Mouse (Mus musculus) cerebellum, postnatal 4 days (tissue): ENCODE data around the gene Eda.
A peak's percentile ranks its signal among the peaks of the same experiment; 100 is the strongest.

Experiments
- DNase-seq, 2 experiments: peaks; one replicate each; pipeline ENCODE4 v3.0.0; 2022; ENCODE audit warnings: low spot score in 2 of 2, mixed read lengths in 1 of 2

Eda gene

GRCm38 (mm10) chrX:99975250-99975984, at the start of gene Eda:
TSS of gene Eda (plus strand) at chrX:99975606.
- DNase-seq: peak; percentile 59 to 77

DNA sequence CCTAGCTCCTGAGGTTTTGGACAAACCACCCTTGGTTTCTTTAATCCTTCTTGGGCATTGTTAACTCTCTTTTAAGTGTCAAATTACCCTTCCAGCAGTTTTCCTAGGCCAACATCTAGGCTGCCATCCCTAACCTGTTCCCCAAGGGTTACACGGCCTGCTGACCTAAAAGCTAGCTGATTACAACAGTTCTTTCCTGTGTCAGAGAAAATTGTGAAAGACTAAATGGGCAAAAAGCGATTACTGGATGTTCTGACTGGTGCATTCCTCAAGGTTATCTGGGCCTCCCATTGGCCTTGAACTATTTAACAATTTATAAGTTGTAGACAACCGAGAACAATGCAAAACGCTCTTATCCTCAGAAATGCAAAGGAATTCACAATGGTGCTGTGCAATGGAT, 14.4 kb upstream of the Eda start:
- no peak for DNase-seq

DNA sequence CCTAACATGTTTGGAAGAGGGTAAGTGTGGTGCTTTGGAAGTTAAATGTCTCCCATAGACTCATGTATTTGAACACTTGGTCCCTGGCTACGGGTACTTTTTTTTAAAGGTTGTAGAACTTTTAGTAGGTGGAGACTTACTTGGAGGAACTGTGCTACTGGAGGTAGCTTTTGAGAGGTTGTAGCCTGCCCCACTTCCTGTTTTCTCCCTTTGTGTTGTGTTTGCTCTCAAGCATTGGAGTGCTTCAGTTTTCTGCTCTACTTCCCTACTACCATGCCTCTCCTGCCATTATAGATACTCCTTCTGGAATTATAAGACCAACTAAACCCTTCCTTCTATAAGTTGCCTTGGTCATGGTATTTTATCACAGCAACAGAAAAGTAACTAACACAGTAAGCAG, 5.3 kb upstream of the Eda start:
- no peak for DNase-seq

- no peak for DNase-seq
These were observed 1.0 kb upstream of the Eda start for GRCm38 (mm10) chrX:99974381-99974780.

- DNase-seq: no peak
These were observed 603 bp upstream of the Eda start for GRCm38 (mm10) chrX:99974803-99975202.

DNA sequence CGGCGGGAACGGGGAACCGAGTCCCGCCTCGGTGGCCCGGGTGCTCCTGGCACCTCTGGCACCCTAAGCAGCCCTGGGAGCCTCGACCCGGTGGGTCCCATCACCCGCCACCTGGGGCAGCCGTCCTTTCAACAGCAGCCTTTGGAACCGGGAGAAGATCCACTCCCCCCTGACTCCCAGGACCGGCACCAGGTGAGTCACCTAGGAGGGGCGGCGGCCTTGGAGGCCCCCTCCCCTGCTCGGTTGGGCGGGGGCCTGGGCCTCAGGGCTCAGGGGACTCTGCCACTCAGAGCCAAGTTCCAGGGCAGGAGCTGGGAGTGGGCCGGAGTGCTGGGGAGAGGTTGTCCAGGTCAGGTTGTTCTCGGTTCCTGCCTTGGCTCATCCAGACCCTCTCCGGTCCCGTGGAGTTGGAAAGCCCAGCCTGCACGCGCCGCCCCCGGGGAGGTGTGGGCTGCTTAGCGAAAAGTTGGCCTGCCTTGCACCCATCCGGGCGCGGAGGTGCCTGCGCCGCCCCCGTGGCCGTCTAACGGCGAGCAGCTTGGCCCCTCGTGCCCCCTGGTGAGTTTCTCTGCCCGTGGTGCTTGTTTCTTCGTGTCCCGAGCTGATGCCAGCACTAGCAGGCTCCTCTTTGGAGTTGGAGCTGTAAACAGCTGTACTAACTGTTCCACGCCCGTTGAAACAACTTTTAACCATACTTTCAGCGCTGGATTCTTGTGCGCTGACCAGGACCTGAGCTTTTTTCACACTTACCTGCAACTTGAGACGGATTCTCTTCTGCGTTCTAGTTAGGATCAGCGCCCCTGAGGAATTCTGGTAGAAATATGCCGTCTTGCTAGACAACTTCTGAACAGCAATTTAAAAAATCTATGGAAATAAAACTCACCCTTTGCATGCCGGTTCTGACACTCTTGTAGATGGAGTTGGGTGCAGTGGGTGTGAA, 849 bp downstream of the Eda start:
- peak in 1 of 2 experiments; percentile 4 for DNase-seq

DNA sequence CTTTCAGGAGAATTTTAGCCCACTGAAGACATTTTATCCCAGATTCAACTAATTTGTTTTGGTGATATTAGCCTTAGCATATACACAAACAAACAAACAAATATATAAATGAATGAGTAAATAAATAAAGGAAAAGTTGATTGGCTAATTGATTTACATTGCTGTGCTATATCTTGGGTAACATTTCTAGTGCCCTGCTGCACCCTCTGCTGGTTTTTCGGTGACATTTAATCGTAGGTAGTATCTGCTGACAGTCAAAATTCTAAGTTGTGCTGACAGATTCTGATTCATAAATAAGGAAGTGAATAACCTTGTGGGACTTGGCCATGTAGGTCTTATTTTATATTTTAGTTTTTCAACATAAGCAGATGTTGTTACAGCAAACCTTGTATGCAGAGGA, 2.9 kb downstream of the Eda start:
- DNase-seq: no peak

GRCm38 (mm10) chrX:99993434-99993833, 18.0 kb downstream of the Eda start:
- no peak for DNase-seq

GRCm38 (mm10) chrX:99999342-99999741, 23.9 kb downstream of the Eda start:
- DNase-seq: no peak

DNA sequence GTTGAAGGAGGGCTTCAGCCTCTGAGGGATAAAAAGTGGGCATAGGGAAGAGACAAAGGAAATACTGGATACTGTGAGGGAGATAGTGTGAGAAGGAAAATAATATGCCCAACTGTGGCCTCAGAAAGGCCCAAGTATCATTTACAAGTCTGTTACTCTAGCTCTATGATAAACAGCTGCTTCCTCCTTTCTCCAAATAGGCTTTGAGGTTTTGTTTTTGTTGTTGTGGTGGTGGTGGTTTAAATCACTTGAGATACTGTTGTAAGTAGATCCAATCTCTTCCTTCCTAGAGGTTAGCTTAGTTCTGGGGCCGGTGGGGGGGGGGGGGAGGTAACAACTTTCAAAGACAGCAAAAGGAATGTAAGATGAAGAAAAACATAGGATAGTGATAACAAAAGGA, 143.0 kb downstream of the Eda start:
- DNase-seq: no peak

DNA sequence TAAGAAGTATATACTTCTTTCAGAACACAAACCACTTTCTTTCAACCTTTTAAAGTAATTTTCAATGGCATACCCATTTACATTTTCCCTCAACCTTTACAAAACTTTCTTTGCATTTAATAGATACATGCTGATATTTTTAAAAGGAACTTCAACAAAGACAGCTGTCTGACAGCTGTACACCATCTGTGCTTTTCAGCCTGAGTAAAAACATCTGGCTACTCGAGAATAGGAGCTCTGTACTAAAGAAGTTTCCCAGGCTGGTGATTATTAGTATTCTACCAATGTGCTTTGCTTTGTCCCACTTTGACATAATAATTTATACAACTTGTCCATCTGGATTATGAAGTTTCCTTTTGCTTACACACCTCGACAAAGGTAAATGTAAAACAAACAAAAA, 219.9 kb downstream of the Eda start:
- no peak for DNase-seq

GRCm38 (mm10) chrX:100313652-100314051, 338.2 kb downstream of the Eda start:
- DNase-seq: no peak

DNA sequence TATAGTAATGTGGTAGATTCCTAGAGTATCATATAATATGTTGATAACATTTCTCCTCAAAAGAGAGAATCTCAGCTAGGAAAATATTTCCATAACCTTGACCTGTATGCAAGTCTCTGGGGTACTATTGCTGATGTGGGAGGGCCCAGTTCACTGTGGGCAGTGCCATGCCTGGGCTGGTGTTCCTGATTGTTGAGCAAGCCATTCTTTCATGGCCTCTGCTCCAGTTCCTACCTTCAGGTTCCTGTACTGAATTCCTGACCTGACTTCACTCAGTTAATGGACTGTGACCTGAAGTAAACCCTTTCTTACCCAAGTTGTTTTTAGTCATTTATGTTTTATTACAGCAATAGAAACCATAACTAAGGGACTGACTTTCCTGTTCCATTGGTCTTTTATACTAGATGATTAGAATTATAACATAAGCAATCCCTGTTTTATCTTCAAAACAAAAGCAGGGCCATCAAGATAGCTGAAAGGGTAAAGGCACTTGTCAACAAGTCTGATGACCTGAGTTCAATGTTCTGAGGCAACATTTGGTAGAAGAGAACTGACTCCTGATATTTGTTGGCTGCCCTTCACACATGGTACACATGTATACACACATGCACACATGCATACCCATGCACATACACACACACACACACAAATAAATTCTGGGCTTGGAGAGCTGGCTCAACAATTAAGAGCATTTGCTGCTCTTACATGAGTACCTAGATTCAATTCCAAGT, 338.9 kb downstream of the Eda start:
- DNase-seq: no peak

GRCm38 (mm10) chrX:100340687-100341086, 365.3 kb downstream of the Eda start:
- no peak for DNase-seq

GRCm38 (mm10) chrX:100344433-100344832, 369.0 kb downstream of the Eda start:
- no peak for DNase-seq

GRCm38 (mm10) chrX:100356974-100357373, 381.6 kb downstream of the Eda start:
- no peak for DNase-seq

- no peak for DNase-seq
These were observed 414.5 kb downstream of the Eda start for GRCm38 (mm10) chrX:100389887-100390286.

GRCm38 (mm10) chrX:100392304-100392703, 416.9 kb downstream of the Eda start:
- DNase-seq: peak in 1 of 2 experiments; percentile 23

DNA sequence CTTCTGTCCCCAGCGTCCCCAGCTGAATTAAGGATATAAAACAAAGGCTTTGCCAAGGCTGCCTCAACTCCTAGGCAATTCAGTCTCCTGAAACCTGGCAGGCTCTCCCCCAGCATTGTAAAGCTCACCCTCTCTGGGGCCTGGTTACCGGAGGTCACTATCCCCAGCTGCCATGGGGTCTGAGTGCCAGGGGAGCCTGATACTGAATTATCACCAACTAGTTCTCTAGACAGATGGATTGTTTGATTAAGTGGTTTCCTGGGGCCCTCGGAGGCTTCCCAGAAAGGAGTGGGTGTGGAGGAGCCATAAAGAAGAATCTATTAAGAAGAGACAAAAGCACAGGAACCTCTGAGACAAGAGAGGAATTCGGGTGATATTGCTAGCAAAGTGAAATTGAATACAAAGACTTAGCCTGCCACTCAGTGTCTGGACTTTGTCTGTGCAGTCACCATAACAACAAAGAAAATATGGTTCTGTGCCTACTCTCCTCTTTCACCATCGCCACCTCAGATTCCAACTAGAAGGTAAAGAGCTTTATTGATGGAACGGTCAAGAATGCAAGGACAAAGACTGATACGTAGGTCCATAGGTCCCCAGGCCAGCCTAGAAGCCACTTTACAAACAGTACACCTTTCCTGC, 418.9 kb downstream of the Eda start:
- no peak for DNase-seq

GRCm38 (mm10) chrX:100395026-100395425, 419.6 kb downstream of the Eda start:
- no peak for DNase-seq

- no peak for DNase-seq
These were observed 425.5 kb downstream of the Eda start for GRCm38 (mm10) chrX:100400900-100401299.

DNA sequence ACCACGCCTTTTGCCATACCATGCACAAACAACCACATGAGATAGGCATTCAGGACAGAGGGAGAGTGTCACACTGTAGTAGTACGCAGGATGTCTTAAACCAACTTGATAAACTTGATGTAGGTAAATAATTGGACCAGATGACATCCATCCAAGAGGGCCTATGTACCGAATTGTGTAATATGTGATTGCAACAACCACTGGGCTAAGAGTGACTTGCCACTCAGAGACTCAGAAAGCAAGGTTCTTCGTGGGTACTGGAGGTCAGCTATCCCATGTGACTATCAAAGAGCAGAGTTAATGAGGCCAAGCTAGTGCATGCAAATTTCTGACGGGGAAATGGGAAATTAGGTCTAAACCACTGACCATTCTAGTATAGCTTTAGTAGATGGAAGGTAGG, 426.3 kb downstream of the Eda start:
- DNase-seq: no peak
